In the genomic region with DNA sequence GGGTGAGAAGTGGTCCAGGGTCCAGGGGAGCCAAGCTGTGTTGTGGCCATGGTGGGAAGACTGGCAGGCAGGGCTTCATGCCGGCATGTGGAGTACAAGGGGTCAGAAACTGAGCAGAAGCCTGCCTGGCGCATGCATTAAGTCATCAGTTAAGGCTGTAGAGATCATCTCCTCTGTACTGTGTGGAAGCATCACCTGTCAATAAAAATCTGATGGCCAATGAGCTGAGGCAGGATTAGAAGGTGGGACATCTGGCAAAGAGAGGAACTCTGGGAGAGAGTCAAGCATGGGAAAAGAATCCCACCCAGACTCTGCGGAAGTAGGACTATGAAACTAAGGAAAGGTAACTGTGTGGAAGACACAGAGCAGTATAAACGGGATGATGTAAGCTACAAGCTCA, we compare ENCODE assay signal across 19 mouse cellular contexts.
"Had no signal": no experiment of that assay in that cellular context is flagged by ENCODE, and none has a peak within 500 bp of the region (broad histone marks: within the 10 kb centered on the region; RNA-seq: fewer than 3 reads in every experiment).

No protein-coding gene starts in this region.

- H3K9me3 ChIP-seq: liver, embryonic 15.5 days; lung, embryonic 15.5 days; midbrain, embryonic 12.5 days; midbrain, embryonic 15.5 days; neural tube, embryonic 12.5 days had no signal

- DNase-seq: liver, postnatal 0 days; lung, adult 2 months; lung, postnatal 14 days; lung, postnatal 36 days; retina, postnatal 1 day; right cerebral cortex, adult 18-20 months; right cerebral cortex, postnatal 14 days; spleen, adult 18-20 months; thymus, adult 18-20 months; thymus, postnatal 14 days; thymus, postnatal 36 days had no signal

- H3K4me1 ChIP-seq: liver, embryonic 15.5 days; lung, embryonic 15.5 days; midbrain, embryonic 12.5 days; midbrain, embryonic 15.5 days; neural tube, embryonic 12.5 days had no signal

- H3K4me3 ChIP-seq: liver, embryonic 15.5 days; lung, embryonic 15.5 days; megakaryocyte, embryonic 14.5 days; midbrain, embryonic 12.5 days; midbrain, embryonic 15.5 days; neural tube, embryonic 12.5 days had no signal

- H3K27me3 ChIP-seq: liver, embryonic 15.5 days; lung, embryonic 15.5 days; midbrain, embryonic 12.5 days; midbrain, embryonic 15.5 days; neural tube, embryonic 12.5 days had no signal

- H3K9ac ChIP-seq: liver, embryonic 15.5 days; liver, postnatal 0 days; lung, embryonic 15.5 days; midbrain, embryonic 12.5 days; midbrain, embryonic 15.5 days; neural tube, embryonic 12.5 days had no signal

- H3K4me2 ChIP-seq: liver, embryonic 15.5 days; lung, embryonic 15.5 days; midbrain, embryonic 12.5 days; midbrain, embryonic 15.5 days; neural tube, embryonic 12.5 days had no signal

- ATAC-seq: liver, postnatal 0 days; lung, postnatal 0 days; midbrain, embryonic 15.5 days had no signal

- H3K27ac ChIP-seq: liver, embryonic 15.5 days; lung, embryonic 15.5 days; macrophage; midbrain, embryonic 12.5 days; midbrain, embryonic 15.5 days; neural tube, embryonic 12.5 days had no signal

- H3K36me3 ChIP-seq: lung, embryonic 15.5 days had no signal
